Mouse (Mus musculus): ENCODE measurements around the gene Tjap1. TPM values are rescaled to one million over a fixed set of nuclear protein-coding genes. Genes with fewer than 3 reads are reported as not detected.

Gene Tjap1
- polyA plus RNA-seq (2015; fragmentation: Nextera tagmentation; extraction: Ambion mirVana), result 35.7 and 36.7 TPM in 2 replicates

DNA sequence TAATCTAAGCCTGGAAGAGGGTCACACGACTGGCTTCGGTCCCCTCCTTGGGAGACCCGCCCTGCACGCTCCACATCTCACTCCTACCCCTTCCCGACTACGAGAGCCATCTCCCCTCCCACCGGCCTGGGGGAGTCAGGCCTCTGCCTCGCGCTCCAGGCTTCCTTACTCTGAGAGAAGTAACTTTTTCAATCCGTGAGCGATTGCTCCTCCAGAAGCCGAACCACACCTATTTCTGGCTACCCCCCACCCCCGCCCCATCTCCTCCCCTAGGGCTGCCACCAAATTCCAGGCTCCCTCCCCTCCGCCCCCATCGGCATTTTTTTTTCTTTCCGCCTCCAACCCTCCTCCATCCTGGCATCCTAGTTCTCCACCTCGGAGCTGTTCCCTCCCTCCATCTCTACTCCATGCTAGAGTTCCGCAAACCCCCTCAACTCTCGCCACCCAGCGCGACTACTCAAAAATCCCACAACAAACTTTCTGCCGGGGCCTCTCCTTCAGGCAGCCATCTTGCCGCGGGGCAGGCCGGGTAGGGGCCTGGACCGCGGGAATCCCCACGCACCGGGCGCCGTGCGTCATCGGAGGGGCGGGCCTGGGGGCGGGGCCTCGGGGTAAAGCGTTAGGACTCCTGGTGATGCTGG is at the start of gene Tjap1:
Gene Tjap1 (minus strand): TSS at position 544 of the 641 bp plus-strand sequence.
- Histone ChIP-seq H3K4me2 (peak within 1 kb of the TSS; percentile 96), H3K9ac (peak within 1 kb of the TSS; percentile 81), H3K9me3 (no peaks in the 10 kb centered on the region), H3K4me3 (peak within 1 kb of the TSS; percentile 65), H3K4me1 (replicated peaks) (peaks cover 30% of the 10 kb centered on the region), H3K36me3 (peaks cover 17% of the 10 kb centered on the region), H3K27ac (replicated peaks) (peak within 1 kb of the TSS; percentile 78), H3K27me3 (no peaks in the 10 kb centered on the region)
- peak; percentile 97 for ATAC-seq (ENCODE audit: low read depth)
- under 1% methylated on average over 37 of the region's 37 CpGs for WGBS

DNA sequence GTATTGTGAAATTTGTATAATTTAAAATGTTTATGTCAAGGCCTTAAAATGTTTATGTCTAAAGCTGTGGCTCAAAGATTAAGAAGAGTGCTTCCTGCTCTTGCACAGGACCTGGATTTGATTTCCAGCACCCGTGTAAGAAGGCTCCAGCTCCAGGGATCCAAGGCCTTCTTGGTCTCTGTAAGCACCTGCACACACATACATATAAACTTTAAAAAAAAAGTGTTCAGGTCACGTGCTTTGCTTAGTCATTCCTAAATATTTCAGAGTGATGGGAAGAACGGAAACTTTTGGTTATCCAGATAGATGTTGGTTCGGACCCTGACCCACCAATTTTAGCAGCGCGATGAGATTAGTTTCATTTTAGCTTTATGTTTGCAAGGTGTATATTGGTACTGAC is 45.9 kb upstream of the Tjap1 start:
- peak overlapping the region; percentile 90; the same call in 1 of the 2 replicates for H3K9ac ChIP-seq
- peaks cover 20% of the 10 kb centered on the region for H3K4me1 ChIP-seq (replicated peaks)
- H3K9me3 ChIP-seq, result no peaks in the 10 kb centered on the region
- H3K27ac ChIP-seq (replicated peaks), result peak overlapping the region; percentile 95
- peak overlapping the region; percentile 78 for H3K4me2 ChIP-seq
- 72% methylated on average over 6 of the region's 6 CpGs for WGBS
- H3K36me3 ChIP-seq, result peaks cover 7% of the 10 kb centered on the region
- ATAC-seq (ENCODE audit: low read depth), result no peak
- no peaks in the 10 kb centered on the region for H3K27me3 ChIP-seq
- H3K4me3 ChIP-seq, result peak overlapping the region; percentile 71

DNA sequence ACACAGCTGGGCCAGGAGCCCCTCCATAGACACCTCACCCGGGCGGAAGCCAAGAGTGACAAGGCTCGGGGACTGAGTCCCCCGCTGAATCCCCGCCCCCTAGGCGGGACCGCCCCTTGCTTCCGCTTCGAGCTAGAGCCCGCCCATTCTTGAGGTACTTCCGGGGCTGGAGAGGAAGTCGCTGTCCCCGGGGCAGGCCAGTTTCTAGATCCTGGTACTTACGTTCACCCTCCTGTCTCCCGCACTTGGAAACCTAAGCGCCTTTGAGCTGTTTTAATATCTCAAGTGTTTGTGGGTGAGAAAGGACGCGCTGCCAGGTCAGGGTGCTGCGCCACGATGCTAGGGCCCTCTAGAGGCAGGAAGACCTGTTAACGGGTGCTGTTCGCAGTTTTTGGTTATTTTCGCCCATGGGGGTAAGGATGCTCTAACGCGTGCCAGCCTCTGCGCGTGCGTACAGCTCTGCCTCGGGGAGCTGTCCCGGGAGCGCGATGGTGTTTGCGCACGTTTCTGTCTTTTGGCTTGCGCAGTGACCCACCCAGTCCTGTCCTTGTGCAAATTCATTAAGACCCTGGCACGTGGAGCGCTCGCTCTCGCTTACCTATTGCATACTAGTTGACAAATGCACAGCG is 45.2 kb upstream of the Tjap1 start, which contains the start of gene Abcc10:
Gene Abcc10 (minus strand): TSS at position 447 of the 629 bp plus-strand sequence.
- Histone ChIP-seq H3K4me2 (peak within 1 kb of the TSS; percentile 78), H3K4me1 (replicated peaks) (peaks cover 20% of the 10 kb centered on the region), H3K4me3 (peak within 1 kb of the TSS; percentile 71), H3K27ac (replicated peaks) (peak within 1 kb of the TSS; percentile 95), H3K9ac (peak within 1 kb of the TSS; percentile 90), H3K9me3 (no peaks in the 10 kb centered on the region), H3K27me3 (no peaks in the 10 kb centered on the region), H3K36me3 (peaks cover 14% of the 10 kb centered on the region)
- WGBS, result under 1% methylated on average over 40 of the region's 40 CpGs
- ATAC-seq (ENCODE audit: low read depth), result peak; percentile 99

DNA sequence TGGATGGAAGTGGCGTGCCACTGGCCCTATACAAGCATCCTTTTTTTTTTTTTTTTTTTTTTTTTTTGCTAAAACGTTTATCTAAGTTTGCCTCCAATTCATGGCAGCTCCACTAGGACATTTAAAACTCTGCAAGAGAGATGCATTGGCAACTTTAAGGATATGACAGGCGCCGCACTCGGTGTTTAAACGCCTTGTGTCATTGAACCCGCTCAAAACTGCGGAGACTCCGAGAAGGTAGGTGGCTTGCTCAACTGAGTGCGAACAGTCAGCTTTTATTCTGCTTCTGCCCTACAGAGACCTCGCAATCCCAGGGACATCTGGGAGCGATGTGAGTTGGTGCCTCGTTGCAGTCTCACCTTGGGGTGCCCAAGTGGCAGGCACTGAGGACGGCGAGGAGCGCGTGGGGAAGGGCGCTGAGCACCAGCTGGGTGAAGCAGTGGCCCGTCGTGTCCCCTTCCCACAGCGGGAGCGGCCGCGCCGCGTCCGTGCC is 44.6 kb upstream of the Tjap1 start:
- WGBS, result 3% methylated on average over 27 of the region's 27 CpGs
- peak overlapping the region; percentile 78 for H3K4me2 ChIP-seq

DNA sequence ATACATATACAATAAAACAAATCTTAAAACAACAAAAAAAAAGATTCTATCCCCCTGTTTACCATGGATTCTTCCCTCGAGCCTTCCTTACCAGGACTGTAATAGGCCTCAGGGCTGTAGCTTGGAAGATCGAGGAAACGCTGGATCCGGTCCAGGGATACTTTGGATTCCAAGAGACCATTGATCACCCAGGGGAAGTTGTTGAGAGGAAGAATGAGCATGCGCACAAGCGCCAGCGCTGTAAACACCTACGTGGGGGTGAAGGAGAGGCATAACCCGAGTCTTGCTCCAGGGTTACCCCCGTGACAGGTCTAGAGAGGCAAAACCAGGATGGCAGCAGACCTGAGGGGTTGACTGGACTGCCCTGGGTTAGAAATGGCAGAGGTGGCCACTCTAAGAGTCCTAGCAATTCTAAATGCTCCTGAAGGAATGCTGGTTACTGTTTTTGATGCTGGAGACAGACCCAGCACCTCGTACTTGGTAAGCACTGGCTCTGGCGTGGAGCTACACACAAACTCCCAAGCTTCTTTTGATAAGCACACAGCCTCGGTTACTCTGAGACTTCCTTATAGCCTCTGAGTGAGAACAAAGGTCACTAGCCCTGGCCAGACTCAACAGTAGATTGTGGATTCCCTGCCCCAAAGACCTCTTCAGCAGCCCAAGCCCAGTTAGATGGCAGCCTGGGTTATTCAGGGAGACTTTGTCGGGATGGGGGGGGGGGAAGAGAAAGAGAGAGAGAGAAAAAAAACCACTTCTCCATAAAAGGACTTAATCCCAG is 39.4 kb upstream of the Tjap1 start:
- Histone ChIP-seq H3K36me3 (peaks cover 43% of the 10 kb centered on the region), H3K9ac (no peak overlapping the region), H3K27ac (replicated peaks) (no peak overlapping the region), H3K9me3 (no peaks in the 10 kb centered on the region), H3K4me1 (replicated peaks) (peaks cover 11% of the 10 kb centered on the region), H3K4me2 (no peak overlapping the region), H3K27me3 (no peaks in the 10 kb centered on the region), H3K4me3 (no peak overlapping the region)
- ATAC-seq (ENCODE audit: low read depth), result no peak
- WGBS, result 90% methylated on average over 14 of the region's 14 CpGs

More for the DNA sequence above, 44.6 kb upstream of the Tjap1 start:
- Histone ChIP-seq H3K9ac (peak overlapping the region; percentile 90), H3K27ac (replicated peaks) (peak overlapping the region; percentile 95), H3K4me1 (replicated peaks) (peaks cover 20% of the 10 kb centered on the region), H3K9me3 (no peaks in the 10 kb centered on the region), H3K27me3 (no peaks in the 10 kb centered on the region), H3K4me3 (peak overlapping the region; percentile 71), H3K36me3 (peaks cover 20% of the 10 kb centered on the region)
- peak; percentile 1; the same call in 1 of the 2 replicates for ATAC-seq (ENCODE audit: low read depth)

DNA sequence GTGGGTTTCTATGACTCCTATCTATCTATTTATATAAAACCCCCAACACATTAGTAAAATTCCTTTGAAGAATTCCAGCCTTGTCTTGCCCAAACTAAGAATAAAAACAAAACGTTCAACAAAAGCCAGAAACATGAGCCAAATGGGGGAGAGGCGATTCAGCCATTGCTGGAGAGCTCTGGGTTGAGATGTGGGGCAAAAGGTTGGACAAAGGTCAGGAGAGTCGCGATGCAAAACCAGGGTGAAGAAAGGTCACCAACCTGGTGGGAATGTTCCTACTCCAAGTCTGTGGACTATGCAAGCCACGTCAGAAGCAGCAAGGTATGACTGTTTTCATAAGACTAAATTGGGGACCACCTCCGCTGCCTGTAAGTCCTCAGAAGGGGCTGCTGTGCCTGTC is 37.7 kb upstream of the Tjap1 start:
- H3K27me3 ChIP-seq, result no peaks in the 10 kb centered on the region
- no peak for ATAC-seq (ENCODE audit: low read depth)
- H3K9me3 ChIP-seq, result no peaks in the 10 kb centered on the region
- no peak overlapping the region for H3K4me3 ChIP-seq
- peaks cover 43% of the 10 kb centered on the region for H3K36me3 ChIP-seq
- H3K27ac ChIP-seq (replicated peaks), result no peak overlapping the region
- no peak overlapping the region for H3K4me2 ChIP-seq
- WGBS, result 85% methylated on average over 6 of the region's 6 CpGs
- H3K4me1 ChIP-seq (replicated peaks), result no peaks in the 10 kb centered on the region
- H3K9ac ChIP-seq, result no peak overlapping the region

DNA sequence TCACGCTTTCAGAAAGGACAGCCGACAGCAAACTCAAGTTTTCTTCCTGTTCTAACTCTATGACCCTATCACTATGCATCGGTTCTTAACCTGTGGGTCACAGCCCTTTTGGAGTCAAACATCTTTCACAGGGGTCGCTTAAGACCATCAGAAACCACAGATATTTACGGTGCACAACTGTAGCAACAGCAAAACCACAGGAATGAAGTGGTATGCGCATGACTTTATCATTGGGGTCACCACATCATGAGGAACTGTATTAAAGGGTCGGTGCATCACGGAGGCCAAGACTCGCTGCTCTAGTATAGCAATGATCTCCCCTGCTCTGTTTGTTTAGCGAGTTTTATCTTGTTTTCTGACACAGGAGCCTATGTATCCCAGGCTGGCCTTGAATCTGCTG is 33.0 kb upstream of the Tjap1 start:
- Histone ChIP-seq H3K4me3 (no peak overlapping the region), H3K4me1 (replicated peaks) (no peaks in the 10 kb centered on the region), H3K27me3 (no peaks in the 10 kb centered on the region), H3K36me3 (peaks cover 25% of the 10 kb centered on the region), H3K4me2 (no peak overlapping the region), H3K9me3 (no peaks in the 10 kb centered on the region), H3K9ac (no peak overlapping the region), H3K27ac (replicated peaks) (no peak overlapping the region)
- WGBS, result 93% methylated on average over 10 of the region's 10 CpGs
- ATAC-seq (ENCODE audit: low read depth), result no peak

DNA sequence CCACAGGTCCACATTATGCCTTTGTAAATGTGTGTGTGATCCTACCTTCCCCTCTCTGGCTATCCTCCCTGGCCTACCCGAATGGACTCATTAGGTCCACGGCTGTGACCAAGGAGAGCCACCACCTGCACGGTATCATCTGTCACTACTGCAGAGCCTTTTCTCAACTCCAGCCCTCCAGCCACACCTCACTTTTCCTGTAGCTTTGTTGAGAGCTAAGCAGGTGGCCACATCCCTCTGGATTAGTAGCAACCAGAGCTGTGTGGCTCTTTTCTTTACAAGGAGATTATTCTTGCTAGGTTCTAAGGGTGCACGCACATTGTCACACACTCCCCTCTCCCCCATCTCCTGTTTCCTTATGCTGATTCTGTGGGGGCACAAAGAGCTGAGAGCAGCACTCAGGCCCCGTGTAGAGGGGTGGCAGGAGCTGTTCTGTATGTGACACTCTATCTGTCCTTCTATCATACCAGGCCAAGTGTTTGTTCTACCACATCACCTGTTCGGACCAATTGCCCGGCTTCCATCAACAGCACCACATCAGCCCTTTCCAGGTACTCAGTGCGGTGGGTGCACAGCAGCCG is 30.4 kb upstream of the Tjap1 start:
- H3K9me3 ChIP-seq, result no peaks in the 10 kb centered on the region
- no peak overlapping the region for H3K9ac ChIP-seq
- no peak overlapping the region for H3K27ac ChIP-seq (replicated peaks)
- H3K4me2 ChIP-seq, result no peak overlapping the region
- no peak overlapping the region for H3K4me3 ChIP-seq
- no peak for ATAC-seq (ENCODE audit: low read depth)
- peaks cover 23% of the 10 kb centered on the region; the same call in 1 of the 2 replicates for H3K36me3 ChIP-seq
- H3K27me3 ChIP-seq, result no peaks in the 10 kb centered on the region
- 85% methylated on average over 9 of the region's 9 CpGs for WGBS
- H3K4me1 ChIP-seq (replicated peaks), result no peaks in the 10 kb centered on the region

DNA sequence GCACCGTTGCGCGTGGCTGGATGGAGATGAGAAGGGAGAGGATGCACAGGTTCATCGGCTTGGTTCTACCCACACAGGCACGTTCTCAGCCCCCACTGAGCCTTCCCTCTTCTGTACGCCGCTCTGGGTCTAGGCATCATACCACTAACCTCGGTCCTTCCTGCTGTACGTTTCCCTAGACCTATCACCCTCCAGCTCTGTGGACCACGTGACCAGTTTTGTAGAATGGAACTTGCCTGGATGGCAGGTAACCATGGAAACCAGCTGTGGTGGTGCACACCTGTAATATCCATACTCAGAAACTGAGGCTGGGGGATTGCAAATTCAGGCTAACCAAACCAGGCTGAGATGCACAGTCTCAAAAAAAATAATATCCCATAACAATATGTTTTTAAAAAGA is 27.7 kb upstream of the Tjap1 start:
- 85% methylated on average over 10 of the region's 10 CpGs for WGBS
- no peak for ATAC-seq (ENCODE audit: low read depth)
- H3K9ac ChIP-seq, result no peak overlapping the region

DNA sequence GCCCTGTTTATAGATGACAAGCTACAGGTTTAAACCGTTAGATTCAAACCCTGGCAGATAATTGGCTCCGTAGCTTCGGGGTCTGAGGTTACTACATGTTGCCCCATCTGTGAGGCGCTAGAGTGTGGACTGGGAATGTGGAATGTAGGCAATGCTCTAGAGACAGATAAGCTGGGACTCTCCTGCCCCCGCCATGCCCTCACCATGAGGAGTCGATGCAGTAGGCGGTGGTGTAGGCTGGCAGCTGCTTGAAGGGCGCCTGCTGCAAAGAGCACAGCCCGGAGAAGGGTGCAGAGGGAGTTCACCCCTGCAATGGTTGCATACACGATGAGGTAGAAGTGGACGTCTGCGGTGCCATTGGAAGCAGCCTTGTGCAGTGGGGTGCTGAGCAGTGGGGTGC is 27.0 kb upstream of the Tjap1 start:
- H3K27ac ChIP-seq (replicated peaks), result no peak overlapping the region
- no peak overlapping the region for H3K4me3 ChIP-seq
- no peak overlapping the region for H3K9ac ChIP-seq
- no peaks in the 10 kb centered on the region for H3K9me3 ChIP-seq
- H3K27me3 ChIP-seq, result no peaks in the 10 kb centered on the region
- 83% methylated on average over 12 of the region's 12 CpGs for WGBS
- no peak overlapping the region for H3K4me2 ChIP-seq
- peaks cover 28% of the 10 kb centered on the region for H3K36me3 ChIP-seq
- ATAC-seq (ENCODE audit: low read depth), result no peak
- no peaks in the 10 kb centered on the region for H3K4me1 ChIP-seq (replicated peaks)

More for the DNA sequence above, 27.7 kb upstream of the Tjap1 start:
- no peaks in the 10 kb centered on the region for H3K9me3 ChIP-seq
- no peak overlapping the region for H3K27ac ChIP-seq (replicated peaks)
- no peaks in the 10 kb centered on the region for H3K27me3 ChIP-seq
- peaks cover 23% of the 10 kb centered on the region; the same call in 1 of the 2 replicates for H3K36me3 ChIP-seq
- no peak overlapping the region for H3K4me3 ChIP-seq
- no peak overlapping the region for H3K4me2 ChIP-seq
- no peaks in the 10 kb centered on the region for H3K4me1 ChIP-seq (replicated peaks)

DNA sequence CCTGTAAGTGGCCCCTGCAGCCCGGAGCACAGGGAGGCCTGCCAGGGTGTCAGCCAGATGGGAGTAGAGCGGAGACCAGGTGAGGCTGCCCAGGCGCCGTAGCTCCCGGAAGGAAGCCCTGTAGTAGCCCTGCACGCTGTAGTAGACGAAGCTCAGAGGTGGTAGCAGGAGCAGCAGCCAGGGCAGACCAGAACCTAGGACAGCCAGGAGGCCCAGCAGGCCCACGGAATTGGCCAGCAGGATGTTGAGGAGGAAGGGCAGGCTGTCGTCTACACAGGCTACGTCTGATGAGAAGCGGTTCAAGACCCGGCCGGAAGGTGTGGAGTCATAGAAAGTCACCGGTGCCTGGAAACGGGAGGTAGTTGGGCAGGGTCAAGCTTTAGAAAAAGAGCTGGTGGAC is 24.1 kb upstream of the Tjap1 start:
- H3K36me3 ChIP-seq, result peaks cover 39% of the 10 kb centered on the region
- H3K9me3 ChIP-seq, result no peaks in the 10 kb centered on the region
- no peak for ATAC-seq (ENCODE audit: low read depth)
- 90% methylated on average over 15 of the region's 15 CpGs for WGBS
- no peak overlapping the region for H3K9ac ChIP-seq
- H3K27me3 ChIP-seq, result no peaks in the 10 kb centered on the region
- no peaks in the 10 kb centered on the region for H3K4me1 ChIP-seq (replicated peaks)
- no peak overlapping the region for H3K4me2 ChIP-seq
- no peak overlapping the region for H3K4me3 ChIP-seq
- no peak overlapping the region for H3K27ac ChIP-seq (replicated peaks)
